Mouse (Mus musculus): ENCODE measurements around the gene C130074G19Rik.

DNA sequence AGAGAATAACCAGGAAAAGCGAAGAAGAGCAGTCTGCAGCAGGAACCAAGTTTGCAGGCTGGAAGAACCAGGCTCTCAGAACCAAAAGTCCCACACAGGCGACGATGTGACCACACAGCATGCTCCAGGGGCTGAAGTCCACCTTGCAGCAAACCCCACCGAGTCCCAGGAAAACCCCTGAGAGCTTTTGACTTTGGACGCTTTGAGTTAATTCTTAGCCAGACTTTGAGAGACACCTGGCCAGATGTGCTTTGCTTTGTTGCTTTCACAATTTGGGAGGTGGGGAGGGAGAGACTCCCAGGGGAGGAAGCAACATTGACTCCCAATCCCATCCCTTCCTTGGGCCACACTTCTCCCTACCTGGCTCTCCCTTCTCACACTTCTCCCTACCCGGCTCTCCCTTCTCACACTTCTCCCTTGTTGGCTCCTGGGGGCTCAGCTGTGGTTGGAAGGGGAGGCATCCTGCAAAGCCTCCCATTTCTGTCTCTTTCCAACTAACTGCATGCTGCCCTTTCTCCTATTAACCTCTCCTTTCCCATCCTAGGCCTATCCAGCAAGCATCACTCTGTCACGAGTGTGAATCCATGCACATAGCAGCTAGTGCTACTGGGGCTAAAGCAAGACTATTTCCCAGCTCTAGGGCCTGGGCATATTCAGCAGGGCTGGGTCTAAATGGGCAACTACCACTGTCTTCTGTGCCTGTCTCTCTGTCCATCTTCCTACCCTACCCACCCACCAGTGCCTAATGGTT lies 10.8 kb downstream of the C130074G19Rik start:
- TF ChIP-seq TAL1 (conservative IDR thresholded peaks at IDR 0.05; ENCODE audit: low read depth, low read length) (no peak), CTCF (IDR thresholded peaks at IDR 0.05; ENCODE audit: low read depth, low read length) (no peak), GATA2 (IDR thresholded peaks at IDR 0.05; ENCODE audit: borderline replicate concordance, low read depth, low read length) (no peak), GATA1 (IDR thresholded peaks at IDR 0.05; ENCODE audit: borderline replicate concordance, low read length) (no peak)
